8 mouse cellular contexts compared by ENCODE assay signal in the genomic region with DNA sequence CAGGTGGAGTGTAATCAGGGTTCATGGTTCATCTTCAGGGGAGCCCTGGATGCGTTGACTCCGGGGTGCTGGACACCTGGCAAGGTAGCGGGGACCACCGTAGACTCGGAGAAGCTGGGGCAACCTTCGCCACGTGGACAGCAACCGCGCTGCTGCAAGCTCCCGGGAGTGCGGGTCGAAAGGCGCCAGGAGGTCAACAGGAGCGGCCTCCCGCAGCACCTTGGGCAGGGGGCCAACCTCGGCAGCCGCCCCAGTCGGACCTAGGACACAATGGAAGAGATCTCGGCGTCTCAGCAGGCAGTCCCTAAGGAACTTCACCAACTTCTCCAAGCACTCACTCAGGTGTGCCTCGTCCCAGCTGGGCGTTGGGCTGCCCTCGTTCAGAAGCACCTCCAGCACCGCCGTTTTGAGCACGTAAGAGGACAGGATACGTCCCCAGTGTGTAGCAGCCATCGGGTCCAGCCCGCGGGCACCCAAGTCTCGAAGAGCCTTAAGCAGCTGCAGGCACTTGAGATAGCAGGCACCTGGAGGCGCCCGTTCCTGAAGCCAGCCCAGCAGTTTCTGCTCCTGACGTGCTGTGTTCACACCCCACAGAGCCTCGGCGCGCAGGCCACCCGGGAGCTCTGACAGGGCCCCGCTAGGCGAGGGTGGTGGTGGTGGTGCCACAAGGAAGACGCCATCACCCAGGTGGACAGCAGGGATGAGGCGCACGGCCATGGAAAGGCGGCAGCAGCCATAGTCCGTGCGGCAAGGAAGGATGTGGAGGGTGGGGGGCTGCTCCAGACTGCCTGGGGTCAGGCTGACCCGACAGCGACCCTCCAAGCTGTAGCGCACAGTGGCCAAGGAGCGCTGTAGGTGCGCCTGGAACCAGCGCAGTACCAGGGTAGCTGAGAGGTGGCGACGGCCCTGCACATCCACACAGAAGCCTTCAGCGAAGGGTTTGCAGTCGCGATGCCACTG. TPM values are rescaled to one million over a fixed set of nuclear protein-coding genes. Genes with fewer than 3 reads are reported as not detected.
DNase-seq lines count a peak whose midpoint lies in the region; ATAC-seq lines count a peak whose summit lies in the region.

No protein-coding gene starts in this region.

- peaks cover 10% of the 10 kb centered on the region; the same call in 1 of the 2 replicates for H3K36me3 ChIP-seq in heart, embryonic 12.5 days
- peaks cover 8% of the 10 kb centered on the region for H3K36me3 ChIP-seq in liver, embryonic 12.5 days

- H3K4me2 ChIP-seq in heart, embryonic 12.5 days, result peak overlapping the region; percentile 72
- H3K4me2 ChIP-seq in liver, embryonic 12.5 days, result peak overlapping the region; percentile 74

- 27% methylated on average over 57 of the region's 57 CpGs for WGBS in heart, embryonic 12.5 days
- WGBS in liver, embryonic 12.5 days (ENCODE audit: insufficient replicate concordance), result 64% methylated on average over 57 of the region's 57 CpGs

- peaks cover 41% of the 10 kb centered on the region for H3K4me1 ChIP-seq in heart, embryonic 12.5 days (replicated peaks)
- H3K4me1 ChIP-seq in liver, embryonic 12.5 days, result peaks cover 25% of the 10 kb centered on the region

- no peaks in the 10 kb centered on the region for H3K9me3 ChIP-seq in heart, embryonic 12.5 days (replicated peaks)
- H3K9me3 ChIP-seq in liver, embryonic 12.5 days (replicated peaks), result no peaks in the 10 kb centered on the region

- H3K4me3 ChIP-seq in heart, embryonic 12.5 days, result peak overlapping the region; percentile 70
- peak overlapping the region; percentile 60 for H3K4me3 ChIP-seq in liver, embryonic 12.5 days

- intact Hi-C loops in left cerebral cortex, postnatal 36 days (cut with DNase I), result no loop called here

- peaks cover 13% of the 10 kb centered on the region for H3K27me3 ChIP-seq in heart, embryonic 12.5 days (replicated peaks)
- H3K27me3 ChIP-seq in liver, embryonic 12.5 days (replicated peaks), result peaks cover 33% of the 10 kb centered on the region

- peak overlapping the region; percentile 86; the same call in 1 of the 2 replicates for H3K9ac ChIP-seq in heart, embryonic 12.5 days
- no peak overlapping the region for H3K9ac ChIP-seq in liver, embryonic 12.5 days

- no peak overlapping the region for H3K27ac ChIP-seq in heart, embryonic 12.5 days (ENCODE audit: poor library complexity, severe bottlenecking)
- H3K27ac ChIP-seq in liver, embryonic 12.5 days, result no peak overlapping the region

- ATAC-seq in heart, embryonic 12.5 days (ENCODE audit: insufficient number of reproducible peaks, low FRiP score), result no peak
- no peak for ATAC-seq in liver, embryonic 12.5 days
- ATAC-seq in megakaryocyte-erythroid progenitor cell, adult 5-6 weeks (replicated peaks; ENCODE audit: low FRiP score, low TSS enrichment, poor library complexity, severe bottlenecking), result no peak

- peak; percentile 23 for DNase-seq in adrenal gland, postnatal 10 days
- DNase-seq in adrenal gland, postnatal 25 days, result no peak
- DNase-seq in 3T3-L1 (ENCODE audit: low read depth, low spot score), result peak; percentile 39
- no peak for DNase-seq in right cerebral cortex, postnatal 25 days
- DNase-seq in left cerebral cortex, postnatal 36 days (ENCODE audit: low spot score in 2 of 2), result no peak

RNA-seq across cellular contexts. Expression of gene Itpripl2, which starts 1.8 kb away (rescaled TPM):
- total RNA-seq in adrenal gland, postnatal 10 days (2021), result 10 to 100 TPM; 19.0 to 21.2 TPM
- 11.7 and 15.7 TPM in 2 replicates for total RNA-seq in adrenal gland, postnatal 25 days (2021)
- polyA plus RNA-seq in heart, embryonic 12.5 days (2016; fragmentation: Nextera tagmentation; extraction: Ambion mirVana), result 3.7 and 4.1 TPM in 2 replicates
- 1.2 and 1.3 TPM in 2 replicates for polyA plus RNA-seq in liver, embryonic 12.5 days (2016; fragmentation: Nextera tagmentation; extraction: Ambion mirVana)
- 0.33 and 1.3 TPM in 2 replicates for total RNA-seq in megakaryocyte-erythroid progenitor cell, adult 5-6 weeks (2014; fragmentation: Nextera tagmentation)
- total RNA-seq in megakaryocyte-erythroid progenitor cell, adult 5-6 weeks (2017), result 1.8 and 3.3 TPM in 2 replicates
- 1 to 10 TPM; 2.7 to 3.4 TPM for total RNA-seq in left cerebral cortex, postnatal 36 days (2021)

RNA-seq across cellular contexts. Expression of gene Syt17, which starts 42.0 kb away (rescaled TPM):
- total RNA-seq in adrenal gland, postnatal 10 days (2021), result 10 to 100 TPM in 1 of 2 experiments, 1 to 10 TPM in 1; 9.0 to 11.4 TPM
- 5.6 and 9.7 TPM in 2 replicates for total RNA-seq in adrenal gland, postnatal 25 days (2021)
- 1.2 and 1.4 TPM in 2 replicates for polyA plus RNA-seq in heart, embryonic 12.5 days (2016; fragmentation: Nextera tagmentation; extraction: Ambion mirVana)
- 0.14 and 0.45 TPM in 2 replicates for polyA plus RNA-seq in liver, embryonic 12.5 days (2016; fragmentation: Nextera tagmentation; extraction: Ambion mirVana)
- not detected in 2 replicates for total RNA-seq in megakaryocyte-erythroid progenitor cell, adult 5-6 weeks (2014; fragmentation: Nextera tagmentation)
- not detected in 2 replicates for total RNA-seq in megakaryocyte-erythroid progenitor cell, adult 5-6 weeks (2017)
- total RNA-seq in left cerebral cortex, postnatal 36 days (2021), result 10 to 100 TPM; 55.3 to 70.6 TPM

RNA-seq across cellular contexts. Expression of gene Coq7, which starts 43.2 kb away (rescaled TPM):
- total RNA-seq in adrenal gland, postnatal 10 days (2021), result 10 to 100 TPM; 71.9 to 78.3 TPM
- total RNA-seq in adrenal gland, postnatal 25 days (2021), result 36.9 and 40.3 TPM in 2 replicates
- 148 and 149 TPM in 2 replicates for polyA plus RNA-seq in heart, embryonic 12.5 days (2016; fragmentation: Nextera tagmentation; extraction: Ambion mirVana)
- 62.9 and 64.4 TPM in 2 replicates for polyA plus RNA-seq in liver, embryonic 12.5 days (2016; fragmentation: Nextera tagmentation; extraction: Ambion mirVana)
- 31.1 and 61.7 TPM in 2 replicates for total RNA-seq in megakaryocyte-erythroid progenitor cell, adult 5-6 weeks (2014; fragmentation: Nextera tagmentation)
- total RNA-seq in megakaryocyte-erythroid progenitor cell, adult 5-6 weeks (2017), result 40.3 and 69.8 TPM in 2 replicates
- total RNA-seq in left cerebral cortex, postnatal 36 days (2021), result 10 to 100 TPM; 30.8 to 37.6 TPM

Comparison
In these comparisons a context has a peak if more than half of its experiments do, and no peak if none do; other contexts are left out.
1. DNase-seq: peak in adrenal gland, postnatal 10 days (single experiment) and 3T3-L1 (single experiment); none in adrenal gland, postnatal 25 days (single experiment), right cerebral cortex, postnatal 25 days (single experiment) and left cerebral cortex, postnatal 36 days (0 of 2).